Mouse (Mus musculus) hindbrain, embryonic 10.5 days (tissue): Measurements from ENCODE around the gene Taar6. TPM values are rescaled to one million over a fixed set of nuclear protein-coding genes. Genes with fewer than 3 reads are reported as not detected.

Experiments used
- DNase-seq: peaks from one replicate; pipeline ENCODE4 v3.0.0-alpha.2; 2017; ENCODE audit warnings: low spot score
- H3K27ac ChIP-seq: fragments of 300-500 bp; sonication (generic); 2 replicates; pipeline ENCODE4 v1.5.1; 2016; ENCODE audit warnings: mild to moderate bottlenecking, moderate library complexity
- H3K27me3 ChIP-seq: fragments of 300-500 bp; sonication (generic); 2 replicates; pipeline ENCODE4 v1.6.1; 2016; ENCODE audit warnings: mild to moderate bottlenecking; ENCODE audit not compliant: poor library complexity, insufficient read depth, severe bottlenecking
- H3K36me3 ChIP-seq: fragments of 300-500 bp; sonication (generic); 2 replicates; pipeline ENCODE4 v1.6.1; 2016; ENCODE audit warnings: mild to moderate bottlenecking, moderate library complexity
- H3K4me1 ChIP-seq: fragments of 300-500 bp; sonication (generic); replicated peaks from 2 replicates; pipeline ENCODE4 v1.6.1; 2016; ENCODE audit warnings: mild to moderate bottlenecking
- H3K4me3 ChIP-seq: fragments of 300-500 bp; sonication (generic); 2 replicates; pipeline ENCODE4 v1.5.1; 2016; ENCODE audit warnings: mild to moderate bottlenecking, moderate library complexity
- H3K9me3 ChIP-seq: fragments of 300-500 bp; sonication (generic); 2 replicates; pipeline ENCODE4 v1.6.1; 2016; ENCODE audit warnings: mild to moderate bottlenecking, moderate library complexity
- WGBS: fragments of 180-500 bp; shearing (Covaris S2); methylation state at CpG from one replicate; pipeline ENCODE4 v1.1.7; 2016; 5-methylcytosine and 5-hydroxymethylcytosine counted together
- polyA plus RNA-seq: library from polyadenylated mRNA; unstranded; fragments of >200 nt; fragmentation: Nextera tagmentation; extraction: Ambion mirVana; gene quantifications from 2 replicates; pipeline ENCODE4 v1.2.1, GENCODE M21; 2016

Taar6 gene
- polyA plus RNA-seq, result not detected in 2 replicates

DNA sequence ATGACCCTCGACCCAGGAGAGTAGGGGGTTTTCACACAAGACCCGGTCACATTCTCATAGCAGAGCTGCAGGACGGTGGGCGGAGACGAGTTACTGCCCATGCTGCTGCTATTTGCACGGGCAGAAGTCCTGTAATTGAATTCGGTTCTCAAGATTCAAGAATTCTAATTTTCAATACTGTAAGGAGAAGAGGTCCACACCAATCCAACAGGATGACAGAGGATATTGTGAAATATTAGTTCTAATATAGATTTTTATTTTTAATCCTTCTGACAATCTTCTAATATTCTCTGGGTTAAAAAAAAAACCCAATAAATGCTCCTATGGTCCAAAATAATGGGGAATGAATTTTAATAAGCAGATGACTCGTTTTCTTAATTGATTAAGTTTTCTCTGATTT, at the start of gene Taar6:
TSS of gene Taar6 (minus strand) at position 101 of the 400 bp plus-strand sequence.
- Histone ChIP-seq H3K9me3 (peaks cover 3% of the 10 kb centered on the region; the same call in 1 of the 2 replicates), H3K27me3 (no peaks in the 10 kb centered on the region), H3K4me1 (peaks cover 7% of the 10 kb centered on the region; the same call in 1 of the 2 replicates), H3K36me3 (no peaks in the 10 kb centered on the region), H3K27ac (no peak within 1 kb of the TSS), H3K4me3 (no peak within 1 kb of the TSS)
- 68% methylated on average over 8 of the region's 8 CpGs for WGBS
- DNase-seq, result no peak

DNA sequence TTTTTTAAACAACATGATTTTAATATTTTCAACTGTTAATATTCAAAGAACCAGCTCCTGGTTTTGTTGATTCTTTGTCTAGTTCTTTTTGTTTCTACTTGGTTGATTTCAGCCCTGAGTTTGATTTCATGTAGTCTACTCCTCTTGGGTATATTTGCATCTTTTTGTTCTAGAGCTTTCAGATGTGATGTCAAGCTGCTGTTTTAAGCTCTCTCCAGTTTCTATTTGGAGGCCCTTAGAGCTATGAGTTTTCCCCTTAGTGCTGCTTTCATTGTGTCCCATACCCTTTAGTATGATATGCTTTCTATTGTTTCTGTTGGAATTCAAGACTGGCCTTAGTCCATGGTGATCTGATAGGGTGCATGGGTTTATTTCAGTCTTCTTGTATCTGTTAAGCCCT, 45.9 kb upstream of the Taar6 start:
- DNase-seq, result no peak
- Histone ChIP-seq H3K27ac (no peak overlapping the region), H3K4me3 (no peak overlapping the region), H3K36me3 (no peaks in the 10 kb centered on the region), H3K27me3 (no peaks in the 10 kb centered on the region), H3K9me3 (no peaks in the 10 kb centered on the region), H3K4me1 (no peaks in the 10 kb centered on the region)

DNA sequence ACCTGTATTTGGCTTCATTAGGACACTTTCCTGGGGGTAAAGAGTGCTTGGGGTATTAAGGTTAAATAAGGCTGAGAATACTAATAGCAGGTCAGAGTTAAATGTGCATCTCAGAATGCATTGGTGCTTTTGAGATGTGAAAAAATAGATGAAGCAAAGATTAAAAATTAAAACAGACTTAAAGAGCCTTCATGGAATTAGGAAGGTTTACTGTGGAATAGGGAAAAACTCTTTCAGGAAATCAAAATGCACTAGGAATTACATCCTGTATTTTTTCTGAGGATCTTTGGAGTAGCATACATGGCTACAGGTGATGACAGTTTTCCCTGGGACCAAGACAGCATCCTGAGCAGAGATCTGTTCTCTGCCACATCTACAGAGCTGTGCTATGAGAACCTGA, 41.5 kb upstream of the Taar6 start, which contains the start of gene Taar7d:
TSS of gene Taar7d (plus strand) at position 301 of the 400 bp plus-strand sequence.
- Histone ChIP-seq H3K4me1 (no peaks in the 10 kb centered on the region), H3K27me3 (no peaks in the 10 kb centered on the region), H3K4me3 (no peak within 1 kb of the TSS), H3K36me3 (no peaks in the 10 kb centered on the region), H3K27ac (no peak within 1 kb of the TSS), H3K9me3 (no peaks in the 10 kb centered on the region)
- DNase-seq, result no peak

DNA sequence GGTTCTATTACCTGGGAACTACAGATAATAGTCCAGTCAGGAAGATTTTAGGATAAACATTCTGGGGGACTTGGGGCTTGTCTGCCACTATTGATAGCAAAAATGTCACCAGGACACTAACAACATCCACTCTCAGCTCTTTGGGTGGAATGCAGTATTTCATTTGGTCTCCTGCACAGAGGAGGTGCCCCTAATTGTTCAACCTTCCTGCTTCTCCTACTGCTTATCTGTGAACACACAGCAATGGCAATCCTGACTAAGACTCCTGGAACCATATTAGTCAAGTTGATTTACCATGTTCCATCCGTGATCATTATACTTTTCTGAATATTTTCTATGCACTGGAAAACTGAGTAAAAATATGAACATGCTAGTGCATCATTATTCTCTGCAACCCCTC, 22.7 kb upstream of the Taar6 start:
- H3K36me3 ChIP-seq, result no peaks in the 10 kb centered on the region
- H3K4me3 ChIP-seq, result no peak overlapping the region
- no peaks in the 10 kb centered on the region for H3K9me3 ChIP-seq
- WGBS, result 86% methylated on average over 1 of the region's 1 CpGs
- no peaks in the 10 kb centered on the region for H3K4me1 ChIP-seq
- no peak for DNase-seq
- H3K27ac ChIP-seq, result no peak overlapping the region
- H3K27me3 ChIP-seq, result no peaks in the 10 kb centered on the region

DNA sequence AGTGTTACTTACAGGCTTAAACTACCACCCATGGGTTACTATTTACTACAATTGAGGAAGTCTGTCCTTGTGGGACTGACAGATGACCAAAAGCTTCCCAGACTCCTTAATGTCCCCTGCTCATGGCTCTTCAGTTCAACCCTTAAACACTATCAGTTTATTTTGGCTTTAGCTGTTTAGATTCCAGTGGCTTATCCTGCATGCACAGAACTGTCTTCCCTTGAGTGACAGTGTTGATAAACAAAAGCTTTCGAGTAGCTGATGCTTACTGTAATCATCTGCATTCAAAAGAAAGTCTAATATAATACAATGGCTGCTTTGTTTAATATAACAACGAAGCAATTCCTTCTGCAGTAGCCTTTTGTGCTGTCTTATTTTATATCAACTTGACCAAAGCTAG, 21.6 kb upstream of the Taar6 start:
- H3K9me3 ChIP-seq, result no peaks in the 10 kb centered on the region
- H3K27me3 ChIP-seq, result no peaks in the 10 kb centered on the region
- H3K27ac ChIP-seq, result no peak overlapping the region
- 71% methylated on average over 2 of the region's 2 CpGs for WGBS
- H3K4me3 ChIP-seq, result no peak overlapping the region
- no peaks in the 10 kb centered on the region for H3K36me3 ChIP-seq
- DNase-seq, result no peak
- H3K4me1 ChIP-seq, result no peaks in the 10 kb centered on the region

DNA sequence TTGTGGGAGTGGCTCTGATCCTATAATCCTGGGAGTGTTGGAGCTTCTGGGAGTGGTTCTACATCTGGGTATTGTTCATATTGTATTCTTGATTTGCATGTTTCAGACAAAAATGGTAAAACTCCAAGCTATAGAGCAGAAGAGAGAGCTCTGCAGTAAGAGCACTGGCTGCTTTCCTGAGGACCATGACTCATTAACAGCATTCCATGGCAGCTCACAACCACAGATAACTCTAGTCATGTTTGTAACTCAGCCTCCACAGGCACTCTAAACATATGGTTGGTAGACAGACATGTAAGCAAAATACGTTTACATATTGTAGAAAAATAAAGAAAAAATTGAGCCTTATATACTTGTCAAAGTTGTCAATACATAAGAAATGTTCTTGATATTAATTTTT, 21.0 kb upstream of the Taar6 start:
- H3K27me3 ChIP-seq, result no peaks in the 10 kb centered on the region
- H3K27ac ChIP-seq, result no peak overlapping the region
- H3K9me3 ChIP-seq, result no peaks in the 10 kb centered on the region
- H3K4me3 ChIP-seq, result no peak overlapping the region
- WGBS, result 88% methylated on average over 1 of the region's 1 CpGs
- H3K36me3 ChIP-seq, result no peaks in the 10 kb centered on the region
- no peak for DNase-seq
- H3K4me1 ChIP-seq, result no peaks in the 10 kb centered on the region

DNA sequence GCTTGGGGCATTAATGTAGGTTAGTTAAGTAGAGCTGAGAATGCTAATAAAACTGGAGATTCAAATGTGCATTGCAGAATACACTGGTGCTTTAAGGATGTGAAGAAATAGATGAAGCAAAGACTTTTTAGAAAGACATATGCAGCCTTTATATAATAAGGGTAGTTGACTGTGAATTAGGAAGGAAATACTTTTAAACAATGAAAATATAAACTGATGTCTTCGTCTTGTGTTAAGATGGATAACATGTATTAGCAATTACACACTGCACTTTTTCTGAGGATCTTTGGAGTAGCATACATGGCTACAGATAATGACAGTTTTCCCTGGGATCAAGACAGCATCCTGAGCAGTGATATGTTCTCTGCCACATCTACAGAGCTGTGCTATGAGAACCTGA, 14.2 kb upstream of the Taar6 start, which contains the start of gene Taar7b:
TSS of gene Taar7b (plus strand) at position 301 of the 400 bp plus-strand sequence.
- no peaks in the 10 kb centered on the region for H3K4me1 ChIP-seq
- H3K9me3 ChIP-seq, result no peaks in the 10 kb centered on the region
- H3K27ac ChIP-seq, result no peak within 1 kb of the TSS
- DNase-seq, result no peak
- no peaks in the 10 kb centered on the region for H3K27me3 ChIP-seq
- no peaks in the 10 kb centered on the region for H3K36me3 ChIP-seq
- no peak within 1 kb of the TSS for H3K4me3 ChIP-seq
- WGBS, result 89% methylated on average over 1 of the region's 1 CpGs

DNA sequence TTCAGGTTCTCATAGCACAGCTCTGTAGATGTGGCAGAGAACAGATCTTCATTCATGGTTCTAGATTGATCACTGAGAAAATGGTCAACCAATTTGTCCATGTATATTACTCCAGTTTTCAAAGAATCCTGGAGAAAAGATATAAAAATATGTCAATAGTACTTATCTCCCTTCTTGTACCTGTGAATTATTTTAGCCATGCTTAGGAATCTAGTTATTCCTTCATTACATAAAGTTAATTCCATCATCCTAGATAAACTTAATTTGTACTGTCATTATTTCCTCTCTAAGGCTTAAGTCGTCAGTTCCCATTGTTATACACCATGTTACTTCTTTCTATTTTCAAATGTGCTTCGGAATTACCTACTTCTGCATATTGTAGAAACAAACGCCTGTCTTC, 7.9 kb upstream of the Taar6 start, which contains the start of gene Taar7a:
TSS of gene Taar7a (minus strand) at position 101 of the 400 bp plus-strand sequence.
- Histone ChIP-seq H3K9me3 (peaks cover 2% of the 10 kb centered on the region; the same call in 1 of the 2 replicates), H3K27me3 (no peaks in the 10 kb centered on the region), H3K36me3 (no peaks in the 10 kb centered on the region), H3K27ac (no peak within 1 kb of the TSS), H3K4me1 (no peaks in the 10 kb centered on the region), H3K4me3 (no peak within 1 kb of the TSS)
- 90% methylated on average over 3 of the region's 3 CpGs for WGBS
- DNase-seq, result no peak

DNA sequence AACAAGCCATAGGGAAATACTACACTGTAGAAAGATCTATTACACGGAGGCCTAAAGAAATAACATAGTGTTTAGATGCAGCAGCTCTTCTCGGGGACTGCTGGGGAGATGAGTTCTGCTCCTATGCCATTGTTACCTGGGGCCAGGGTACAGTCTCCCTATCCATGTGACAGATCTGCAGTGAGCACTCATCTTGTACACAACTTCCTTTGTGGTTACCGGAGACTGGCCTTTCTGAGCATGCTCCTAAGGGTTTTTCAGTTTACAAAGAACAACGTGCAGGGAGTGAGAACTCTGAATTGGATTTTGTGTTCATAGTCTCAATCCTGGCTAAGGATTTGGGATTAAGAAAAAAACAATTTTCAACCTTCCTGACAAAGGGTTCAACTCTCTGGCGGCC, 973 bp upstream of the Taar6 start:
- DNase-seq, result no peak
- Histone ChIP-seq H3K36me3 (no peaks in the 10 kb centered on the region), H3K9me3 (peaks cover 3% of the 10 kb centered on the region; the same call in 1 of the 2 replicates), H3K27ac (no peak overlapping the region), H3K27me3 (no peaks in the 10 kb centered on the region), H3K4me3 (no peak overlapping the region), H3K4me1 (peaks cover 7% of the 10 kb centered on the region; the same call in 1 of the 2 replicates)
- WGBS, result 88% methylated on average over 5 of the region's 5 CpGs

DNA sequence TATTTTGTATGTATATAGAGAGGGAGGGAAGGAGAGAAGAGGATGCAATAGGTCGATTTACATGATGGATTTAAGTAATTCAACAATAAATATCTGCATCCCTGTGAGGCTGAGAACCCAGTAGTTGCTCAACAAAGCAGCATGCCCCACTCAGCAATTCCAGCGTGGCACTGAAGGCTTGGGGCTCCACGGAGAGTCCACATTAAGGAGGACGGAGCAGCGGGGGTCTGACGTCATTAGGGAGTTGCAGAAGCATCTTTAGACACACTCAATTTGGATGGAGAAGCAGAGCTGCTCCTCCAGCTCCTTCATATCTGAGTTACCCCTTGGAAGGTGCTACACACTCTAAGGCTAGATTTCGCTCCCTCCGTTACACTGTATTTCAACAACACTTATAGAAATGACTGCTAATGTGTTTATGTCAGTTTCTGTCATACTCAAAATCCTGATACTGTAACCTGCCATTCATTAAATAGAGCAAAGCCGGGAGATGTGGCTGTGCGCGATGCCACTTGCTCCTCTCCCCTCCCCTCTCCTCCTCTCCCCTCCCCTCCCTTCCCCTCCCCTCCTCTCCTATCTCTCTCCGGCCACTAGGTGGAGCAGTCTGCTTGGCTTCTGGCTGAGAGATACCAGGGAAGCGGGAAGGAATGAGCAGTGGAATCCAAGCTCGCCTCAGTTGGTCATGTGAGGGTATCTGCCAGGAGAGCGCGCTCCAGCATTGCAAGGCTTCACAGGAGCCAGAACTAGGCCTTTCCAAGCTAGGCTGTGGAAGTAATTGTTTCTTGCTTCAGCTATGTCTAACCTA, 6.3 kb downstream of the Taar6 start:
- DNase-seq, result peak; percentile 80
- no peaks in the 10 kb centered on the region for H3K27me3 ChIP-seq
- no peaks in the 10 kb centered on the region for H3K36me3 ChIP-seq
- H3K4me1 ChIP-seq, result peaks cover 7% of the 10 kb centered on the region; the same call in 1 of the 2 replicates
- H3K27ac ChIP-seq, result no peak overlapping the region
- no peak overlapping the region for H3K4me3 ChIP-seq
- 46% methylated on average over 16 of the region's 16 CpGs for WGBS
- no peaks in the 10 kb centered on the region for H3K9me3 ChIP-seq

DNA sequence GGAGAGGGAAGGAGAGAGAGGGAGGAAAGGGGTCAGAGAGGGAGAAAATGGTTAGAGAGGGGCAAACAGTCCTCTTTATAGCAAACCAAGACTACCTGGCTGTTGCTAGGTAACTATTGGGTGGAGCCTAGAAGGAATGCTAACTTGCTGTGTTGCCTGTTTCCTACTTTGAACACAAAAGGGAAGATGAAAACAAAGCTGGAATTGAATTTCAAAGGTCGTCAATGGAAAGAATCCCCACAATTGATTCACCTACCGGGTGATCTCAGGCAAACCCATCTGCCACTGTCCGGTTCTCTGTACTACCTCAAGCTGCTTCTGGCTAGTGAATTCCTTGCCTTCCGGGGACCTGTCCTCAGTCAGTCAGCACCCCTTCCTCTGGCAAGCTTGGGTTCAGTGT, 7.5 kb downstream of the Taar6 start:
- no peaks in the 10 kb centered on the region for H3K9me3 ChIP-seq

DNA sequence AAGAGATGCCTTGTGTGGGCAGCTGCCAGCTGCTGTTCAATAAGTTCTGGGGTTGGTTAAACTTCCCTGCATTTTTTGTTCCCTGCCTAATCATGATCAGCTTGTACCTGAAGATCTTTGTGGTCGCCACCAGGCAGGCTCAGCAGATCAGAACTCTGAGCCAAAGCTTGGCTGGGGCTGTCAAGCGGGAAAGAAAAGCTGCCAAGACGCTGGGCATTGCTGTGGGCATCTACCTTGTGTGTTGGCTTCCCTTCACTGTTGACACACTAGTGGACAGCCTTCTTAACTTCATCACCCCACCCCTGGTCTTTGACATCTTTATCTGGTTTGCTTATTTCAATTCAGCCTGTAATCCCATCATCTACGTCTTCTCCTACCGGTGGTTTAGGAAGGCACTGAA, 14.2 kb downstream of the Taar6 start:
- Histone ChIP-seq H3K27ac (no peak overlapping the region), H3K27me3 (no peaks in the 10 kb centered on the region), H3K4me1 (no peaks in the 10 kb centered on the region), H3K4me3 (no peak overlapping the region), H3K36me3 (no peaks in the 10 kb centered on the region), H3K9me3 (no peaks in the 10 kb centered on the region)
- no peak for DNase-seq
- WGBS, result 88% methylated on average over 5 of the region's 5 CpGs

More for the DNA sequence above, 7.5 kb downstream of the Taar6 start:
- DNase-seq, result no peak
- no peaks in the 10 kb centered on the region for H3K27me3 ChIP-seq
- 0 out of 2 replicates have a peak, but pooled peaks cover 3% of the 10 kb centered on the region for H3K4me1 ChIP-seq
- WGBS, result 37% methylated on average over 4 of the region's 4 CpGs
- H3K36me3 ChIP-seq, result no peaks in the 10 kb centered on the region
- H3K27ac ChIP-seq, result no peak overlapping the region
- no peak overlapping the region for H3K4me3 ChIP-seq

DNA sequence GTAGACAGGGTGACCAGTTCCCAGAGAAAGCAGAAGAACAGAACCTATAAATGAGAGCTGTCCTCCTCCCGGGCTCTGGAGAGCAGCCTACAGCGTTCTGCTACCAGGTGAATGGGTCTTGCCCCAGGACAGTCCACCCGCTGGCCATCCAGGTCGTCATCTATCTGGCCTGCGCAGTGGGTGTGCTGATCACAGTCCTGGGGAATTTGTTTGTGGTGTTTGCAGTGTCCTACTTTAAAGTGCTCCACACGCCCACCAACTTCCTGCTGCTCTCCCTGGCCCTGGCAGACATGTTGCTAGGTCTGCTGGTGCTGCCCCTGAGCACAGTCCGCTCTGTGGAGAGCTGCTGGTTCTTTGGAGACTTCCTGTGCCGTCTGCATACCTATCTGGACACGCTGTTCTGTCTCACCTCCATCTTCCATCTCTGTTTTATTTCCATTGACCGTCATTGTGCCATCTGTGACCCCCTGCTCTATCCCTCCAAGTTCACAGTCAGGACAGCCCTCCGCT, 14.7 kb downstream of the Taar6 start, which contains the start of gene Taar5:
TSS of gene Taar5 (plus strand) at position 51 of the 510 bp plus-strand sequence.
- DNase-seq, result no peak
- 89% methylated on average over 11 of the region's 11 CpGs for WGBS
- H3K4me1 ChIP-seq, result no peaks in the 10 kb centered on the region
- no peak within 1 kb of the TSS for H3K4me3 ChIP-seq
- no peaks in the 10 kb centered on the region for H3K36me3 ChIP-seq
- no peaks in the 10 kb centered on the region for H3K27me3 ChIP-seq
- H3K27ac ChIP-seq, result no peak within 1 kb of the TSS
- no peaks in the 10 kb centered on the region for H3K9me3 ChIP-seq
